Mouse (Mus musculus): ENCODE measurements around the gene Slc38a1. TPM values are rescaled to one million over a fixed set of nuclear protein-coding genes. Genes with fewer than 3 reads are reported as not detected.

Slc38a1 gene
- total and polyA plus RNA-seq, 2 experiments from 2014 or later = 82.6 to 115 TPM

DNA sequence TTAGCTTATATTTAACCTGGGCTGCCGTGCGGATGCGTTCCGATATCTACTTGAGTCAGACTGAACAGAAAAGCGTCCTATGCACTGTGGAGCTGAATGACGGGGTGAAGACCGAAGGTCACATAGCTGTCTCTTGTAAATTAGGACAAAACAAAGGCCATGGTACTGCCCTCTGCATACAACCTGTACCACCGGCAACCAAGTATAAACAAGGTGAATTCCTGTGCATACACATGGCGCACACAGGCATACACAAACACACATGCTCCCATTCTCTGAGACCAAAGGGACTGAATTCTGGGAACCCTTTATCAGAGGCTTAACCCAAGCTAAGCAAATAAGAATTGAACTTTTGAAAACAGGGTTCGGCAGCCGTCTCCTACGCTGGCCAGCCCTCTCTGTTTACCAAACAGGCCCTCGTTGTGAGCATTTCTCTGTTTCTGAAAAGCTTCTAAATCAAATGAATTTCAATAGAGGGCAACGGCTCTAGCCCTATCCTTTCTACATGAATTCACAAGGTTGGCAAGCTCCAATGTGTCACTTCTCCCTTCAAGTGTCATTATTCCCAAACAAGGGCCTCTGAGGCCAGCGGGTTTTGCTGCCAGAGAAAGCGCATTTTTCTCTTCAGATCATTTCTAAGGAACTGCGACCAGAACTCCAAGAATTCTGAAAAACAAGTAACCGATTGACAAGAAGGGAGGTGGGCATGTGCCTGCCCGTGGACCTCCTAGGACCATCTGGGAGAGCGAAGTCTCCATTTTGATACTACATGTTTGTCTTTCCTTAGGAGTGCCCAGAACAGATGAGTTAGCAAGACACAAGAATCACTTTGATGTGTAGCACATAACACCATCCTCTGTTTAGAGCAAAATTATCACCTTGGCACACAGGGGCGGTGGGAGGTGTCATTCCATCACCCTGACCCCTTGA lies 42.6 kb downstream of the Slc38a1 start:
- peaks cover 3% of the 10 kb centered on the region; the same call in 1 of the 2 replicates for H3K36me3 ChIP-seq (ENCODE audit: insufficient read depth, low read length)
- no peaks in the 10 kb centered on the region for H3K27me3 ChIP-seq (ENCODE audit: insufficient read depth, low read length)
- no peak overlapping the region for H3K4me2 ChIP-seq (ENCODE audit: low read depth, low read length)
- WGBS = 55% methylated on average over 21 of the region's 21 CpGs
- H3K4me3 ChIP-seq (ENCODE audit: low read length) = no peak overlapping the region
- DNase-seq (ENCODE audit: low spot score) (peak; percentile 80), ATAC-seq (peak; percentile 90)
- peaks cover 7% of the 10 kb centered on the region; the same call in 1 of the 2 replicates for H3K4me1 ChIP-seq (ENCODE audit: insufficient read depth, low read length)
- no peaks in the 10 kb centered on the region for H3K9me3 ChIP-seq (ENCODE audit: low read length)
- no peak overlapping the region for H3K9ac ChIP-seq (replicated peaks; ENCODE audit: low read length)
- TF ChIP-seq CTCF (IDR thresholded peaks at IDR 0.05; ENCODE audit: low read depth) = no peak
- H3K27ac ChIP-seq = peak overlapping the region; percentile 68

DNA sequence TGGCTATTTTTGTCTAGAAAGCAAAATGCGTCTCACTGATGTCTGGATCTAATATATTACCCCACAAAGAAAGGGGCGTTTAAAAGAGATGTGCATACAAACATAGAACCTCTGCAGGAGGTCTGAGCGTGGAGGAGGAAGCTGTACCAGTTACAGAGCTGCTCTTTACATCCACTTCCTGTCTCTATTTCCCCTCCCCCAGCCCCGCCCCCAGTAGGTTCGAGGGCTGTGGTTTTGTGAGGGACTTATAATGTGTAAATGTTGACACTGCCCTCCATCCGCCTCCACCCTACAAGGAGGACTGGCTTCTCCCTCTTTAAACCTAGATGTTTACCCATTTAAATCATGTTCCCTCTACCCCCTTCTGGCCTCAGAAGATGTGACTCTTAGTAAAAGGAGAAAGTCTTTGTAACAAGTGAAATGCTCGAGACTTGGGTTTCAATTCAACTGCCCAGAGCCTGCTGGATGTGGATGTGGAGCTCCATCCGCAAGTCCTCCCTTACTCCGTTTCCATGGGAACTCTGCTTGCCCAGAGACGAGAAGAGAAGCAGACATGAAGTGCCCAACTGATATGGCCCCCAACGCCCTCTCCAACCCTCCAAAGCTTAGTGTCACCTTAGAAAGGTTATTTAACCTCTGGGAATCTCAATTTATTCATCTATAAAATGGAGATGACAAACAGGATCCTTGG lies 43.7 kb downstream of the Slc38a1 start:
- no peak for TF ChIP-seq CTCF (IDR thresholded peaks at IDR 0.05; ENCODE audit: low read depth)
- no peak overlapping the region for H3K4me3 ChIP-seq (ENCODE audit: low read length)
- peak overlapping the region; percentile 3; the same call in 1 of the 2 replicates for H3K27ac ChIP-seq
- no peaks in the 10 kb centered on the region for H3K9me3 ChIP-seq (ENCODE audit: low read length)
- no peak overlapping the region for H3K9ac ChIP-seq (replicated peaks; ENCODE audit: low read length)
- DNase-seq (ENCODE audit: low spot score) = peak; percentile 28
- peaks cover 3% of the 10 kb centered on the region; the same call in 1 of the 2 replicates for H3K36me3 ChIP-seq (ENCODE audit: insufficient read depth, low read length)
- 60% methylated on average over 11 of the region's 11 CpGs for WGBS
- H3K27me3 ChIP-seq (ENCODE audit: insufficient read depth, low read length) = no peaks in the 10 kb centered on the region
- peaks cover 5% of the 10 kb centered on the region; the same call in 1 of the 2 replicates for H3K4me1 ChIP-seq (ENCODE audit: insufficient read depth, low read length)
- H3K4me2 ChIP-seq (ENCODE audit: low read depth, low read length) = no peak overlapping the region
- ATAC-seq = no peak

DNA sequence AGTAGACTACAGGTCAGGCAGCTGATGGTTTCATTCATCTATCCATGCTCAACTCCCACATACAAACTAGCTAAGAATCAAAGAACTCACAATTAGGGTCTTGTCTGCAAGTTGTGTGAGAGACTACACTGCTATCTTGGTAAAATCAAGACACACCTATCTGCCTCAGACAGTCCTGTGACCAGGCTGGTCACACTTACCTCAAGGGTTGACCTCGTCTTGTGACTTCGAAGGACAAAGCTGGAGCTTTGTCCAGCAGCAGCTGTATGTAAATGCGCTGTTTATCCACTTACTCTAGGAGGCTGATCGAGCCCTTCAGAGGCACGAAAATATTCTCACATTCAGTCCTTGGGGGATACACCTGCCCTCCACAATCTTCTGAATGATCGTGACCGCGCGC lies 45.6 kb downstream of the Slc38a1 start:
- H3K9ac ChIP-seq (replicated peaks; ENCODE audit: low read length) = no peak overlapping the region
- H3K27me3 ChIP-seq (ENCODE audit: insufficient read depth, low read length) = no peaks in the 10 kb centered on the region
- ATAC-seq (no peak), DNase-seq (ENCODE audit: low spot score) (no peak)
- H3K36me3 ChIP-seq (ENCODE audit: insufficient read depth, low read length) = peaks cover 3% of the 10 kb centered on the region; the same call in 1 of the 2 replicates
- no peak overlapping the region for H3K4me3 ChIP-seq (ENCODE audit: low read length)
- H3K27ac ChIP-seq = no peak overlapping the region
- H3K4me1 ChIP-seq (ENCODE audit: insufficient read depth, low read length) = peaks cover 4% of the 10 kb centered on the region; the same call in 1 of the 2 replicates
- H3K4me2 ChIP-seq (ENCODE audit: low read depth, low read length) = no peak overlapping the region
- WGBS = 85% methylated on average over 9 of the region's 9 CpGs
- TF ChIP-seq CTCF (IDR thresholded peaks at IDR 0.05; ENCODE audit: low read depth) = no peak
- H3K9me3 ChIP-seq (ENCODE audit: low read length) = no peaks in the 10 kb centered on the region

DNA sequence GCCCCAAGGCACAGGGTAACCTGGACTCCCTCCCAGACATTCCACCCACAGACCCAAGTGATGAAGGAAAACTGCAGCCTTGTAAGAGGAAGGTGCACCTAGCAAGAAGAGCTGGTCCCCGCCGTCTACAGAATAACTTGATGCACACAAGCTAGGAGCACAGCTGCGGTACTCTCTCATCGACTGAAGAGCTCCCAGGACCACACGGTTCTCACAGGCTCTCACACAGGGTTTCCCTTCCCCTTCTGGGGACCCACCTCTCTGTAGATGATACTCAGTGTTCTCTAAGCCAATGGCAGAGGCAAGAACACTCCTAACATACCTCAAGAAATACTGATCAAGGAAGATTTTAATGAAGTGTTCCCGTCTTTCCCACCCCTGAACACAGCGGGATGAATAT lies 48.4 kb downstream of the Slc38a1 start:
- no peaks in the 10 kb centered on the region for H3K9me3 ChIP-seq (ENCODE audit: low read length)
- H3K27me3 ChIP-seq (ENCODE audit: insufficient read depth, low read length) = no peaks in the 10 kb centered on the region
- no peak overlapping the region for H3K4me3 ChIP-seq (ENCODE audit: low read length)
- no peak overlapping the region for H3K9ac ChIP-seq (replicated peaks; ENCODE audit: low read length)
- WGBS = 92% methylated on average over 7 of the region's 7 CpGs
- no peak overlapping the region for H3K4me2 ChIP-seq (ENCODE audit: low read depth, low read length)
- DNase-seq (ENCODE audit: low spot score) (no peak), ATAC-seq (no peak; the same call in 1 of the 2 replicates)
- 0 out of 2 replicates have a peak, but pooled peaks cover 3% of the 10 kb centered on the region for H3K36me3 ChIP-seq (ENCODE audit: insufficient read depth, low read length)
- peaks cover 3% of the 10 kb centered on the region; the same call in 1 of the 2 replicates for H3K4me1 ChIP-seq (ENCODE audit: insufficient read depth, low read length)
- TF ChIP-seq CTCF (IDR thresholded peaks at IDR 0.05; ENCODE audit: low read depth) = no peak
- H3K27ac ChIP-seq = no peak overlapping the region

DNA sequence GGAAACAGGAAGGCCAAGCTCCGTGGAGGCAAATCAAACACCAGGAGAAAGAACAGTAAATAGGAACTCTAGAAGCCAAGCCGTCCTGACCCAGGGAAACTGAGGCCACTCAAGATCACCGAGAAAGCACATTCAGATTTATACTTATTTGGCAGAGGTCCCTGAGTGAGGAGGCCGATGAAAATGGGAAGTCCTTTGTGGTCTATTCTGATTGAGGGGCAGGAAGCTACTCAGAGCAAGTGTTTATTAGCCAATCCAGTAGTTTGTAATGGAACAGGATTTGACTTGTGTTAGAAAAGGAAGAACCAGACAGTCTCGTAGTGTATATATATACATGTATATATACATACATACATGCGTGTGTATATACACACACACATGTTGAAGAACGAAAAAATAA lies 48.8 kb downstream of the Slc38a1 start:
- Histone ChIP-seq H3K4me3 (ENCODE audit: low read length) (no peak overlapping the region), H3K36me3 (ENCODE audit: insufficient read depth, low read length) (peaks cover 5% of the 10 kb centered on the region; the same call in 1 of the 2 replicates), H3K27me3 (ENCODE audit: insufficient read depth, low read length) (no peaks in the 10 kb centered on the region), H3K9ac (replicated peaks; ENCODE audit: low read length) (no peak overlapping the region), H3K4me2 (ENCODE audit: low read depth, low read length) (no peak overlapping the region), H3K4me1 (ENCODE audit: insufficient read depth, low read length) (no peaks in the 10 kb centered on the region), H3K27ac (no peak overlapping the region), H3K9me3 (ENCODE audit: low read length) (no peaks in the 10 kb centered on the region)
- WGBS = 74% methylated on average over 7 of the region's 7 CpGs
- DNase-seq (ENCODE audit: low spot score) (no peak), ATAC-seq (no peak)
- no peak for TF ChIP-seq CTCF (IDR thresholded peaks at IDR 0.05; ENCODE audit: low read depth)

DNA sequence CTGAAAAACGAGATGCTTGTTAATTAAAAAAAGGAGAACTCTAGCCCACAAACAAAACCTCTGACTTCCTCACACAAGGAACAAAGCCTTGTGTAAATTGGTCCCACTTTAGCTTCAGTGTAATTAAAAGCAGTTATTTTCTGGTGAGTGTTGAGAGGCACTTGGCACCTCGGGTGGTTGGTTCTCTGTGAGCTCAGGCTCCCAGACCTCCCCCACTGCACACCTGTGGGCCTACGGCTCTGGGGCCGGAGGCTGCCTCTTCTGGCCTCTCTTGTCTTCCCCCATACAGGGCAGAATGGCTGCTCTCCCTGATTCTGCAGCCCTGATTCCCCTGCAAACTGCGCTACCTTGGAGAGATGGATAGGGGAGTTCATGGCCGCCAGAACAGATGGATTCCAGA lies 49.3 kb downstream of the Slc38a1 start:
- Histone ChIP-seq H3K9ac (replicated peaks; ENCODE audit: low read length) (no peak overlapping the region), H3K4me1 (ENCODE audit: insufficient read depth, low read length) (no peaks in the 10 kb centered on the region), H3K27ac (no peak overlapping the region), H3K9me3 (ENCODE audit: low read length) (no peaks in the 10 kb centered on the region), H3K27me3 (ENCODE audit: insufficient read depth, low read length) (no peaks in the 10 kb centered on the region), H3K36me3 (ENCODE audit: insufficient read depth, low read length) (peaks cover 9% of the 10 kb centered on the region; the same call in 1 of the 2 replicates), H3K4me2 (ENCODE audit: low read depth, low read length) (no peak overlapping the region), H3K4me3 (ENCODE audit: low read length) (no peak overlapping the region)
- no peak for TF ChIP-seq CTCF (IDR thresholded peaks at IDR 0.05; ENCODE audit: low read depth)
- ATAC-seq = no peak
- DNase-seq (ENCODE audit: low spot score) = no peak
- 58% methylated on average over 6 of the region's 6 CpGs for WGBS
